Mouse (Mus musculus) MN1 (cell line): ENCODE results near the gene Kmt2c.
"Not testable (repeated sequence)": the region's sequence is repeated elsewhere in the genome, so short reads cannot be mapped to it uniquely, and the experiment has no call there.

ENCODE experiments used
- DNase-seq: peaks from one replicate; pipeline ENCODE4 v3.0.0-alpha.2; 2016; ENCODE audit warnings: low spot score

Gene Kmt2c

GRCm38 (mm10) chr5:25379188-25379587 is 119.4 kb downstream of the Kmt2c start:
- DNase-seq = no peak

GRCm38 (mm10) chr5:25368420-25368819 is 130.2 kb downstream of the Kmt2c start:
- no peak for DNase-seq

- no peak for DNase-seq
Measured at GRCm38 (mm10) chr5:25367126-25367525, 131.5 kb downstream of the Kmt2c start.

GRCm38 (mm10) chr5:25353509-25353908 is 145.1 kb downstream of the Kmt2c start:
- no peak for DNase-seq

GRCm38 (mm10) chr5:25331322-25331721 is 167.3 kb downstream of the Kmt2c start:
- DNase-seq = no peak

GRCm38 (mm10) chr5:25313881-25314280 is 184.7 kb downstream of the Kmt2c start:
- peak; percentile 10 for DNase-seq

- no peak for DNase-seq
Measured at GRCm38 (mm10) chr5:25310226-25310625, 188.4 kb downstream of the Kmt2c start.

GRCm38 (mm10) chr5:25296830-25297229 is 201.8 kb downstream of the Kmt2c start:
- peak; percentile 52 for DNase-seq

GRCm38 (mm10) chr5:25283988-25284387 is 214.6 kb downstream of the Kmt2c start:
- DNase-seq = no peak

- no peak for DNase-seq
Measured at GRCm38 (mm10) chr5:25276365-25276764, 222.2 kb downstream of the Kmt2c start.

- DNase-seq = no peak
Measured at GRCm38 (mm10) chr5:25275629-25276028, 223.0 kb downstream of the Kmt2c start.

GRCm38 (mm10) chr5:25268258-25268888 is 230.2 kb downstream of the Kmt2c start:
- no peak for DNase-seq

- DNase-seq = no peak
Measured at GRCm38 (mm10) chr5:25262266-25262665, 236.3 kb downstream of the Kmt2c start.

GRCm38 (mm10) chr5:25261452-25261851 is 237.1 kb downstream of the Kmt2c start:
- DNase-seq = no peak

- no peak for DNase-seq
Measured at GRCm38 (mm10) chr5:25256686-25257085, 241.9 kb downstream of the Kmt2c start.

- no peak for DNase-seq
Measured at GRCm38 (mm10) chr5:25254491-25254890, 244.1 kb downstream of the Kmt2c start.

- DNase-seq = no peak
Measured at GRCm38 (mm10) chr5:25252825-25253544, 245.6 kb downstream of the Kmt2c start.

- no peak for DNase-seq
Measured at GRCm38 (mm10) chr5:25252423-25252822, 246.2 kb downstream of the Kmt2c start.

GRCm38 (mm10) chr5:25247036-25247435 is 251.5 kb downstream of the Kmt2c start:
- DNase-seq = no peak

- DNase-seq = no peak
Measured at GRCm38 (mm10) chr5:25246473-25246865, 252.1 kb downstream of the Kmt2c start.

GRCm38 (mm10) chr5:25245806-25246472 is 252.6 kb downstream of the Kmt2c start:
- DNase-seq = no peak

- no peak for DNase-seq
Measured at GRCm38 (mm10) chr5:25243101-25243500, 255.5 kb downstream of the Kmt2c start.

- not testable (repeated sequence) for DNase-seq
Measured at GRCm38 (mm10) chr5:25224377-25224776, 274.2 kb downstream of the Kmt2c start.
